Mouse (Mus musculus) heart, embryonic 14.5 days (tissue): ENCODE measurements at regions not wholly inside any gene's neighbourhood (a gene's known extent, or its start where the extent isn't known, plus 50 kb on each side); places are given as distances from the start of the nearest gene placed in this dataset.

Source experiments
- ATAC-seq: fragments of 200-750 bp; cut with Nextera tagmentation; 2 replicates; pipeline ENCODE4 v1.8.0; 2017; ENCODE audit warnings: low read depth, moderate TSS enrichment; ENCODE audit not compliant: insufficient number of reproducible peaks, insufficient read depth, low FRiP score
- H3K27ac ChIP-seq, 2 experiments: fragments of 200-500 bp in 1 of 2; fragments of 300-500 bp in 1 of 2; sonication (generic) in 1 of 2; replicated peaks in 1 of 2; 2 replicates each; pipeline ENCODE4 v1.5.1; 2012 to 2014; ENCODE audit warnings: low read depth in 2 of 2, low read length in 2 of 2, control low read depth in 1 of 2, mild to moderate bottlenecking in 1 of 2, mixed read lengths in 1 of 2; ENCODE audit not compliant: control insufficient read depth in 1 of 2, insufficient read depth in 1 of 2
- H3K27me3 ChIP-seq: fragments of 300-500 bp; sonication (generic); 2 replicates; pipeline ENCODE4 v1.6.1; 2014; ENCODE audit warnings: mild to moderate bottlenecking, low read length, control low read depth; ENCODE audit not compliant: control insufficient read depth, insufficient read depth
- H3K36me3 ChIP-seq: fragments of 300-500 bp; sonication (generic); 2 replicates; pipeline ENCODE4 v1.6.1; 2014; ENCODE audit warnings: mild to moderate bottlenecking, control low read depth, low read length, mixed read lengths; ENCODE audit not compliant: control insufficient read depth, insufficient read depth
- H3K4me1 ChIP-seq, 2 experiments: fragments of 200-500 bp in 1 of 2; fragments of 300-500 bp in 1 of 2; sonication (generic) in 1 of 2; 2 replicates each; pipeline ENCODE4 v1.6.1; 2012 to 2014; ENCODE audit warnings: low read length in 2 of 2, control low read depth in 1 of 2, mixed read lengths in 1 of 2; ENCODE audit not compliant: control insufficient read depth in 2 of 2, insufficient read depth in 2 of 2
- H3K4me2 ChIP-seq: fragments of 300-500 bp; sonication (generic); 2 replicates; pipeline ENCODE4 v1.6.1; 2014; ENCODE audit warnings: mild to moderate bottlenecking, low read length
- H3K4me3 ChIP-seq, 2 experiments: fragments of 200-500 bp in 1 of 2; fragments of 300-500 bp in 1 of 2; sonication (generic) in 1 of 2; 2 replicates each; pipeline ENCODE4 v1.5.1; 2012 to 2014; ENCODE audit warnings: low read length in 2 of 2, mild to moderate bottlenecking in 2 of 2, control low read depth in 1 of 2, low read depth in 1 of 2, moderate library complexity in 1 of 2; ENCODE audit not compliant: control insufficient read depth in 1 of 2, insufficient read depth in 1 of 2
- H3K9ac ChIP-seq: fragments of 300-500 bp; sonication (generic); 2 replicates; pipeline ENCODE4 v1.6.1; 2014; ENCODE audit warnings: mild to moderate bottlenecking, low read length
- H3K9me3 ChIP-seq: fragments of 300-500 bp; sonication (generic); 2 replicates; pipeline ENCODE4 v1.6.1; 2016; ENCODE audit warnings: low read length, control low read depth; ENCODE audit not compliant: control insufficient read depth
- WGBS: fragments of 180-500 bp; shearing (Covaris S2); extraction: QIAGEN DNeasy Blood & Tissue Kit; methylation state at CpG from one replicate; pipeline ENCODE4 v1.1.7; 2014; 5-methylcytosine and 5-hydroxymethylcytosine counted together

DNA sequence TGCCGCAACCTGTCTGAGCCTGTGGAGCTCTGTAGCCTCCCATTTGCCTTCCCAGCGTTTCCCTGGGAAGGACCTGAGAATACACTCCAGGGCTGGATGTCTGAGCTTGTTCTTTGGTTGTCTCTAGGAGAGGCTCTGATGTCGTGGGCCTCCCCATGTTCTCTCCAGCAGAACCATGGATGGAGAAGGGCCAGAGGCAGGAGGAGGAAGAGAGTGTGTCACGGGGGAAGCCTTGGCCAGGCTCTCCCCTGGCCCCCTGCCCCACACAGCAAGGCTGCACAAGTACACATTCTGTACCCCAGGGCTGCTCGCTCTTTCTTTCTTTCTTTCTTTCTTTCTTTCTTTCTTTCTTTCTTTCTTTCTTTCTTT lies 74.9 kb upstream of the Irf2bp2 start:
- no peak overlapping the region for H3K4me2 ChIP-seq
- H3K4me1 ChIP-seq, result peaks cover 40 to 52% of the 10 kb centered on the region in 2 experiments
- peak overlapping the region; percentile 59 for H3K9ac ChIP-seq
- H3K36me3 ChIP-seq, result no peaks in the 10 kb centered on the region
- WGBS, result 51% methylated on average over 5 of the region's 5 CpGs
- no peak overlapping the region for H3K4me3 ChIP-seq
- H3K27me3 ChIP-seq, result no peaks in the 10 kb centered on the region
- peak overlapping the region; percentile 98 to 100 for H3K27ac ChIP-seq
- ATAC-seq, result no peak
- no peaks in the 10 kb centered on the region for H3K9me3 ChIP-seq

DNA sequence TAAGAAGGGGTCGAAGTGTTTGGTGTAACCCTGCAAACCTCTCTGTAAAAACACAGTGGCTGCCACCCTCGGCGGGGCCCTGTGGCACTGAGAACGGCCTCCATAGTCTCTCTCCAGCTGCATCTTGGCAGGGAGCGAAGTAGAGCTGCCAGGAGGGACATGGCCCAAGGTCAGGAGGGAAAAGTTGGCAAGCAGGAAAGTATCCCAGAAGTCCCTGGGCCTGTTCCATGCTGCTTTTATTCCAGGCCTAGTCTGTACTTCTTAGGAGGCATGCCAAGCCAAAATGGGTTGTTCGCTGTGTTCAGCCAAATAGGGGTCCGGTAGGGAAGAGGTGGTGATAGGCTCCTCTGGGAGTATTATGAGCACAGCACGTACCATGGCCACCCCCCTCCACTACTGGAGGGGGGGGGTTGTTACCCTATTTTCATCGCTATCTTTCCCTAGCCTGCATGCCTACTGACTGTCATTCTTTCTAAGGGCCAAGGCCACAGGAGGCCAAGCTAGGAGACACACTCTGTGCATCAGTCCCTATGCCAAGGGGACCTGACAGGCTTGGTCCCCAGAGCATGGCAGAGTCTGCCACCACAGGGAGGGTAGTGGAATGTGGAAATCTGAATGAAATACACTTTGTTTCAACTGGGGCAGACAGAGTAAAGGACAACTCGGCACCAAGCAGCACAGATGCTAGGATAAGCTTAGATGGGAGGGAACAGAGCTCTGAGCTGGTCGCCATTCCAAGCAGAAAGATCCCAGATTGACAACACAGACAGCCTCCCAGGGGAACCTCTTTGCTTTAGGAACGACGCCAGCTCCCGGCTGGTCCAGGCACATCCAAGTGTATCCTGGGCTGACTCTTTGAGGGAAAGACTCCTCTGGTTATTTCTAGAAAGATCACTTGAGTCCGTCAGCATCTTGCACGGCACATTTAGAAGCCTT lies 74.2 kb upstream of the Irf2bp2 start:
- Histone ChIP-seq H3K27ac (peak overlapping the region; percentile 98 to 100), H3K4me1 (peaks cover 44 to 58% of the 10 kb centered on the region in 2 experiments), H3K36me3 (no peaks in the 10 kb centered on the region), H3K4me2 (0 out of 2 replicates have a peak overlapping the region, but pooled peaks have one; percentile 7), H3K9ac (peak overlapping the region; percentile 59), H3K4me3 (no peak overlapping the region), H3K9me3 (no peaks in the 10 kb centered on the region), H3K27me3 (no peaks in the 10 kb centered on the region)
- 35% methylated on average over 16 of the region's 16 CpGs for WGBS
- peak; percentile 60 for ATAC-seq

GRCm38 (mm10) chr8:126667086-126667720 lies 73.4 kb upstream of the Irf2bp2 start:
- Histone ChIP-seq H3K4me3 (no peak overlapping the region), H3K9ac (peak overlapping the region; percentile 59), H3K27me3 (no peaks in the 10 kb centered on the region), H3K4me2 (peak overlapping the region; percentile 53), H3K9me3 (no peaks in the 10 kb centered on the region), H3K27ac (peak overlapping the region; percentile 98 to 100), H3K36me3 (no peaks in the 10 kb centered on the region), H3K4me1 (peaks cover 52 to 66% of the 10 kb centered on the region in 2 experiments)
- 52% methylated on average over 12 of the region's 12 CpGs for WGBS
- no peak for ATAC-seq

DNA sequence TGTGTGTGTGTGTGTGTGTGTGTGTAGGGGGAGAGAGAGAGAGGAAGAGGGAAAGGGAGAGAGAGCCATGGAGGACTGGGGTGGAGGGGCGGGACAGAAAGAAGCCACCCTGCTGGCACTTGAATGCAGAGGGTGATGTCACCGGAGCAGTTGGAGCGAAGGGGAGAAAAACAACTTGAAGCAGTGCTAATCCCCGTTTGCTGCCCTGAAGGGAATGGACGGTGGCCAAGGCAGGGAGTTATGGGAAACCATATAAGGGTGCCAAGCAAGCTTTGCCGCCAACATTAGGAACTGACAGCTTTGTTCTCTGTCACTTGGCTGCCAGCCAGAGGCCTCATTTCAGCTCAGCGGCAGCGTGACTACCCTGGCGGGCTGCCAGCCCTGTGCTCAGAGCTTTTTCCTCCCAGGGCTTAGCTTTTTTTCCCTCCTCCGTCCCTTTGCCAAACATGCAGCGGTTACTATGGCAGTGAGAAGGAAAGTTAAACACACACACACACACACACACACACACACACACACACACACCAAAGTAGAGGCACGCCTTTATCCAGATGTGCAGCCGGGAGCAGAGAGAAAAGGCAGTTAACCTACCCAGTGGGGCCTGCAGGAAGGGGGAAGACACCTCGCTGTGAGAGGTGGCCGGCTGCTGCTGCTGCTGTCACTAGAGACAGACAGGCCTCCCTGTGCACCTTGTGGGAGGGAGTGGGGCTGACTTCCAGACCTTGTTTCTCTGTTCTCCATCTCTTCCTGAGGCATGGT lies 72.7 kb upstream of the Irf2bp2 start:
- Histone ChIP-seq H3K9me3 (no peaks in the 10 kb centered on the region), H3K36me3 (no peaks in the 10 kb centered on the region), H3K27ac (peak overlapping the region; percentile 98 to 100), H3K4me3 (no peak overlapping the region), H3K4me2 (peak overlapping the region; percentile 53), H3K4me1 (peaks cover 58 to 73% of the 10 kb centered on the region in 2 experiments), H3K9ac (peak overlapping the region; percentile 71), H3K27me3 (no peaks in the 10 kb centered on the region)
- 0% methylated on average over 15 of the region's 15 CpGs for WGBS
- ATAC-seq, result peak; percentile 85

- 39% methylated on average over 18 of the region's 18 CpGs for WGBS
- peak overlapping the region; percentile 53 for H3K4me2 ChIP-seq
- ATAC-seq, result no peak
Observed at GRCm38 (mm10) chr8:126665581-126666241, 71.9 kb upstream of the Irf2bp2 start.

DNA sequence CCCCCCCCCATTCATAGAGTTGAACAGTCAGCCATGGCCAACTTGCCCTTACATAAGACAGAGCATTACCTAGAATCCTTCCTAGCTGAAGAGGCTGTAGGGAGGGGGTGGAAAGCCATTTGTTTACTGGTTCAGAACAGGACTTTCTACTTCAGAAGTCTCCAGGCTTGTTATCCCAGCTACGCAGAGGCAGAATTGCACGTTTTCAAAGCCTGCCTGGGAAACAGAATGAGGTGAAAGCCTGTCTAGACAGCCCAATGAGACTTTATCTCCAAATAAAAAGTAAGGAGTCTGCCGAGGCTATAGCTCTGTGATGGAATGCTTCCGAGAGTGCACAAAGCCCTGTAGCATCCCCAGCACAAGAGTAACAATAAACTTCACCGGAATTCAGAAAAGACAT lies 71.1 kb upstream of the Irf2bp2 start:
- peak overlapping the region; percentile 98 to 100 for H3K27ac ChIP-seq
- no peak overlapping the region; the same call in 1 of the 2 replicates for H3K9ac ChIP-seq
- H3K4me2 ChIP-seq, result no peak overlapping the region
- no peak for ATAC-seq
- peaks cover 71 to 88% of the 10 kb centered on the region in 2 experiments for H3K4me1 ChIP-seq
- H3K36me3 ChIP-seq, result no peaks in the 10 kb centered on the region
- WGBS, result 69% methylated on average over 5 of the region's 5 CpGs
- no peaks in the 10 kb centered on the region for H3K27me3 ChIP-seq
- no peak overlapping the region for H3K4me3 ChIP-seq
- H3K9me3 ChIP-seq, result no peaks in the 10 kb centered on the region

More at GRCm38 (mm10) chr8:126665581-126666241, 71.9 kb upstream of the Irf2bp2 start:
- Histone ChIP-seq H3K9me3 (no peaks in the 10 kb centered on the region), H3K4me3 (no peak overlapping the region), H3K27me3 (no peaks in the 10 kb centered on the region), H3K36me3 (no peaks in the 10 kb centered on the region), H3K9ac (peak overlapping the region; percentile 71), H3K27ac (peak overlapping the region; percentile 98 to 100), H3K4me1 (peaks cover 64 to 81% of the 10 kb centered on the region in 2 experiments)
